Mouse (Mus musculus) CH12.LX (cell line): Measurements from ENCODE around the gene Thumpd3. TPM values are rescaled to one million over a fixed set of nuclear protein-coding genes. Genes with fewer than 3 reads are reported as not detected.

Source experiments
- DNase-seq: peaks from one replicate; pipeline ENCODE4 v3.0.0-alpha.2; 2013; ENCODE audit errors: extremely low read depth
- H3K27ac ChIP-seq: 2 replicates; pipeline ENCODE4 v1.5.1; 2012; ENCODE audit warnings: low read depth, mild to moderate bottlenecking, control low read depth, moderate library complexity; ENCODE audit not compliant: insufficient read depth
- H3K27me3 ChIP-seq: replicated peaks from 2 replicates; pipeline ENCODE3; 2012; ENCODE audit warnings: inconsistent platforms
- H3K36me3 ChIP-seq, 2 experiments: replicated peaks in 1 of 2; 2 replicates each; pipeline versions ENCODE3 to v1.6.1; 2012; ENCODE audit warnings: inconsistent platforms in 1 of 2, low read length in 1 of 2, mild to moderate bottlenecking in 1 of 2, mixed read lengths in 1 of 2, moderate library complexity in 1 of 2; ENCODE audit not compliant: control insufficient read depth in 1 of 2, insufficient read depth in 1 of 2
- H3K4me1 ChIP-seq, 2 experiments: 2 replicates each; pipeline ENCODE4 v1.6.1; 2012; ENCODE audit warnings: inconsistent platforms in 1 of 2, moderate library complexity in 1 of 2; ENCODE audit not compliant: insufficient read depth in 2 of 2, control insufficient read depth in 1 of 2
- H3K4me2 ChIP-seq: 2 replicates; pipeline ENCODE4 v1.6.1; 2012; ENCODE audit warnings: low read depth, mild to moderate bottlenecking, control low read depth; ENCODE audit not compliant: poor library complexity, insufficient read depth, severe bottlenecking
- H3K4me3 ChIP-seq, 3 experiments: fragments of 150-350 bp in 1 of 3; sonication (generic) in 1 of 3; replicated peaks in 1 of 3; 2 replicates each; pipeline versions ENCODE3 to v1.5.1; 2011 to 2012; ENCODE audit warnings: low read depth in 2 of 3, low read length in 2 of 3, mild to moderate bottlenecking in 2 of 3, moderate library complexity in 2 of 3, control low read depth in 1 of 3, improper control_type of control experiment in 1 of 3, inconsistent platforms in 1 of 3, mixed read lengths in 1 of 3; ENCODE audit not compliant: poor library complexity in 1 of 3
- H3K79me2 ChIP-seq: replicated peaks from 2 replicates; pipeline ENCODE4 v1.6.1; 2012; ENCODE audit warnings: mild to moderate bottlenecking, moderate library complexity; ENCODE audit not compliant: control insufficient read depth, poor library complexity, insufficient read depth, severe bottlenecking; ENCODE audit errors: extremely low read depth
- H3K9ac ChIP-seq: 2 replicates; pipeline ENCODE4 v1.6.1; 2012; ENCODE audit warnings: low read depth, mild to moderate bottlenecking, control low read depth, moderate library complexity; ENCODE audit not compliant: insufficient read depth
- H3K9me3 ChIP-seq: replicated peaks from 2 replicates; pipeline ENCODE3; 2012; ENCODE audit warnings: low read length, inconsistent platforms, mixed read lengths
- BHLHE40 ChIP-seq: IDR thresholded peaks from 2 replicates; pipeline ENCODE4 v1.6.1; 2011; ENCODE audit warnings: mild to moderate bottlenecking, low read depth, low read length, improper control_type of control experiment
- CHD1 ChIP-seq: IDR thresholded peaks from 2 replicates; pipeline ENCODE4 v1.6.1; 2012; ENCODE audit warnings: low read depth, low read length, improper control_type of control experiment, inconsistent platforms
- CHD2 ChIP-seq: IDR thresholded peaks from 2 replicates; pipeline ENCODE4 v1.6.1; 2011; ENCODE audit warnings: low read length, improper control_type of control experiment
- CTCF ChIP-seq, 2 experiments: IDR thresholded peaks in 1 of 2; conservative IDR thresholded peaks in 1 of 2; 2 replicates each; pipeline ENCODE4 v1.5.1; 2011 to 2012; ENCODE audit warnings: low read depth in 2 of 2, low read length in 2 of 2, improper control_type of control experiment in 1 of 2, inconsistent platforms in 1 of 2, mild to moderate bottlenecking in 1 of 2, moderate library complexity in 1 of 2
- ETS1 ChIP-seq: conservative IDR thresholded peaks from 2 replicates; pipeline ENCODE4 v1.6.1; 2012; ENCODE audit warnings: low read depth, mild to moderate bottlenecking, inconsistent platforms, low read length, improper control_type of control experiment, moderate library complexity
- GABPA ChIP-seq: IDR thresholded peaks from 2 replicates; pipeline ENCODE4 v1.6.1; 2012; ENCODE audit warnings: low read depth, low read length, improper control_type of control experiment, inconsistent platforms; ENCODE audit not compliant: insufficient replicate concordance
- HCFC1 ChIP-seq: IDR thresholded peaks from 2 replicates; pipeline ENCODE4 v1.6.1; 2012; ENCODE audit warnings: low read depth, mild to moderate bottlenecking, inconsistent platforms, low read length, improper control_type of control experiment
- JUN ChIP-seq: IDR thresholded peaks from 2 replicates; pipeline ENCODE4 v1.6.1; 2011; ENCODE audit warnings: low read depth, mild to moderate bottlenecking, low read length, improper control_type of control experiment, moderate library complexity; ENCODE audit not compliant: insufficient read depth
- JUND ChIP-seq: conservative IDR thresholded peaks from 2 replicates; pipeline ENCODE4 v1.6.1; 2011; ENCODE audit warnings: low read depth, low read length, improper control_type of control experiment
- KAT2A ChIP-seq: IDR thresholded peaks from 2 replicates; pipeline ENCODE4 v1.6.1; 2012; ENCODE audit warnings: low read length, improper control_type of control experiment, inconsistent platforms; ENCODE audit not compliant: insufficient replicate concordance
- MAFK ChIP-seq: IDR thresholded peaks from 2 replicates; pipeline ENCODE4 v1.6.1; 2011; ENCODE audit warnings: low read length, improper control_type of control experiment; ENCODE audit not compliant: insufficient replicate concordance
- MAX ChIP-seq: IDR thresholded peaks from 2 replicates; pipeline ENCODE4 v1.6.1; 2011; ENCODE audit warnings: low read length, improper control_type of control experiment
- MEF2A ChIP-seq: IDR thresholded peaks from 2 replicates; pipeline ENCODE4 v1.6.1; 2014; ENCODE audit warnings: low read depth, mild to moderate bottlenecking, inconsistent platforms, low read length, improper control_type of control experiment, borderline replicate concordance
- MXI1 ChIP-seq: IDR thresholded peaks from 2 replicates; pipeline ENCODE4 v1.6.1; 2011; ENCODE audit warnings: mild to moderate bottlenecking, low read depth, low read length, improper control_type of control experiment
- NELFE ChIP-seq: IDR thresholded peaks from 2 replicates; pipeline ENCODE4 v1.6.1; 2011; ENCODE audit warnings: low read depth, low read length, improper control_type of control experiment
- NRF1 ChIP-seq: IDR thresholded peaks from 2 replicates; pipeline ENCODE4 v1.6.1; 2014; ENCODE audit warnings: low read depth, mild to moderate bottlenecking, inconsistent platforms, low read length, improper control_type of control experiment, moderate library complexity
- PAX5 ChIP-seq: IDR thresholded peaks from 2 replicates; pipeline ENCODE4 v1.6.1; 2012; ENCODE audit warnings: low read length, inconsistent platforms, mixed read lengths
- POLR2AphosphoS2 ChIP-seq: IDR thresholded peaks from 2 replicates; pipeline ENCODE4 v1.6.1; 2011; ENCODE audit warnings: low read depth, low read length, improper control_type of control experiment
- RAD21 ChIP-seq: IDR thresholded peaks from 2 replicates; pipeline ENCODE4 v1.6.1; 2011; ENCODE audit warnings: low read depth, mild to moderate bottlenecking, low read length, improper control_type of control experiment, moderate library complexity
- RCOR1 ChIP-seq: conservative IDR thresholded peaks from 2 replicates; pipeline ENCODE4 v1.6.1; 2012; ENCODE audit warnings: low read depth, mild to moderate bottlenecking, inconsistent platforms, low read length, improper control_type of control experiment
- SIN3A ChIP-seq: IDR thresholded peaks from 2 replicates; pipeline ENCODE4 v1.6.1; 2012; ENCODE audit warnings: low read length, improper control_type of control experiment, inconsistent platforms
- SMC3 ChIP-seq: IDR thresholded peaks from 2 replicates; pipeline ENCODE4 v1.6.1; 2011; ENCODE audit warnings: low read depth, low read length, improper control_type of control experiment
- TBP ChIP-seq: conservative IDR thresholded peaks from 2 replicates; pipeline ENCODE4 v1.6.1; 2011; ENCODE audit warnings: low read depth, low read length, improper control_type of control experiment
- TCF12 ChIP-seq: IDR thresholded peaks from 2 replicates; pipeline ENCODE4 v1.6.1; 2014; ENCODE audit warnings: low read depth, mild to moderate bottlenecking, inconsistent platforms, low read length, improper control_type of control experiment
- UBTF ChIP-seq: IDR thresholded peaks from 2 replicates; pipeline ENCODE4 v1.6.1; 2012; ENCODE audit warnings: low read depth, mild to moderate bottlenecking, inconsistent platforms, low read length, improper control_type of control experiment, moderate library complexity
- USF1 ChIP-seq: IDR thresholded peaks from 2 replicates; pipeline ENCODE4 v1.6.1; 2014; ENCODE audit warnings: low read depth, mild to moderate bottlenecking, inconsistent platforms, low read length, improper control_type of control experiment
- USF2 ChIP-seq: conservative IDR thresholded peaks from 2 replicates; pipeline ENCODE4 v1.6.1; 2011; ENCODE audit warnings: low read depth, low read length, improper control_type of control experiment
- ZKSCAN1 ChIP-seq: IDR thresholded peaks from 2 replicates; pipeline ENCODE4 v1.6.1; 2012; ENCODE audit warnings: low read depth, inconsistent platforms, low read length, improper control_type of control experiment, borderline replicate concordance
- ZMIZ1 ChIP-seq: IDR thresholded peaks from 2 replicates; pipeline ENCODE4 v1.6.1; 2012; ENCODE audit warnings: low read depth, mild to moderate bottlenecking, inconsistent platforms, low read length, improper control_type of control experiment
- ZNF384 ChIP-seq: IDR thresholded peaks from 2 replicates; pipeline ENCODE4 v1.6.1; 2012; ENCODE audit warnings: low read depth, low read length, improper control_type of control experiment, inconsistent platforms
- dilution Hi-C: fragments of 300-500 bp; cut with MboI; formaldehyde crosslinking; loops from 2 replicates; pipeline ENCODE4 v1.14.3; 2020; ENCODE audit warnings: low sequenced_read_pairs; ENCODE audit not compliant: extremely low pct_unique_long_range_greater_than_20kb, extremely low pct_ligation_motif_present
- in situ Hi-C: fragments of 300-500 bp; cut with MboI; formaldehyde crosslinking; loops from 3 replicates; pipeline ENCODE4 v1.14.3; 2019; ENCODE audit warnings: low sequenced_read_pairs, low pct_ligation_motif_present, low pct_unique_long_range_greater_than_20kb, mixed read lengths
- polyA plus RNA-seq: library from polyadenylated mRNA; unstranded; fragments of >175 nt; gene quantifications from 2 replicates; pipeline ENCODE4 v1.2.1, GENCODE M21; 2012; ENCODE audit warnings: low read depth; ENCODE audit not compliant: insufficient read length
- total RNA-seq, 2 experiments: library from RNA; depleted of rRNA; stranded (reverse); fragments of 300-350 nt in 1 of 2; fragments of >200 nt in 1 of 2; gene quantifications; 2 replicates each; pipeline ENCODE4 v1.2.3; 2012 to 2014

Gene Thumpd3
- total and polyA plus RNA-seq, 3 experiments, result 37.1 to 78.1 (median 69.3) TPM

GRCm38 (mm10) chr6:113045575-113045974 lies 450 bp upstream of the Thumpd3 start:
- in situ Hi-C loops (loop anchor here (10.0 kb wide), 1 partner anchor 259 kb away; the partner anchor contains the start of gene Brpf1), dilution Hi-C loops (no loop called here)
- DNase-seq, result peak; percentile 31

DNA sequence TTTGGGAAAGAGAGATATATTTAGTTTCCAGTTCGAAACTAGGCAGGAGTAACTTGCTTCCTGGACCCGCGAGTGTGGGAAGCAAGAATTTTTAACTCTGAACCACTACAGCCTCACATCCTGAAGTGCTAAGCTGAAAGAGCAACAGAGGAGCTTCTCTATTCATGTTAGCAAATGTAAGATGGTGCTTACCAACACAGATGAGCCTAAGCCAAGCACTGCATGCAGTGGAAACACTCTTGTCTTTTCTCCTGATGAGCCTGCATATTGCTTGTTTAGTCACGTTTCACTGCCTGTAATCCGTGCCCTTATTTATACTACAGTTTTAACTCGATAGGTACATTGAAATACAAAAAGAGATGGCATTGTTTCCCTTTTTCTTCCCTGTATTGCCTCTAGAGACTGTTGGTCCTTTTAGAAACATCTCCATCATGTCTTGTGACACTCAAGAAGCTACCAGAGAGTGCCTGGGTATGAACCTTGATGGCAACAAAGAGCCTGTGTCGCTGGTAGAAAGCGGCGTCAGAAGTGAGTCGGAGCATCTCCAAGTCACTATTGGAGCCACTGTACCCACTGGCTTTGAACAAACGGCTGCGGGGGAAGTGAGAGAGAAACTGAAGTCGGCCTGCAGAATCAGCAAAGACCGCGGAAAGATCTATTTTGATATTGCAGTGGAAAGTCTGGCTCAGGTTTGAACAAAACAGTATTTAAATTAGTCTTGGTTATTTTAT lies 1.2 kb downstream of the Thumpd3 start:
- peak overlapping the region; percentile 65 for H3K4me2 ChIP-seq
- dilution Hi-C loops (no loop called here), in situ Hi-C loops (loop anchor here (10.0 kb wide), 1 partner anchor 258 kb away; the partner anchor contains the start of gene Brpf1)
- H3K4me1 ChIP-seq, result peaks cover 3 to 25% of the 10 kb centered on the region in 2 experiments; a peak in 3 of 4 replicates
- H3K4me3 ChIP-seq, result peak overlapping the region; percentile 85 to 98 (median 89)
- no peaks in the 10 kb centered on the region for H3K9me3 ChIP-seq
- peak; percentile 83 for DNase-seq
- peak overlapping the region; percentile 73 for H3K9ac ChIP-seq
- peaks cover 31% of the 10 kb centered on the region for H3K79me2 ChIP-seq
- H3K27me3 ChIP-seq, result no peaks in the 10 kb centered on the region
- peaks cover 13 to 34% of the 10 kb centered on the region in 2 experiments for H3K36me3 ChIP-seq
- peak overlapping the region; percentile 86 for H3K27ac ChIP-seq
- peak; percentile 78 for TF ChIP-seq JUND
- no peak for TF ChIP-seq ZNF384
- TF ChIP-seq KAT2A, result no peak
- TF ChIP-seq TBP, result peak; percentile 80
- no peak for TF ChIP-seq CHD2
- no peak for TF ChIP-seq ZMIZ1
- no peak for TF ChIP-seq ZKSCAN1
- no peak for TF ChIP-seq CTCF (conservative IDR thresholded peaks at IDR 0.05 in 1 of 2, IDR thresholded peaks at IDR 0.05 in 1 of 2; ENCODE audit: low read depth in 2 of 2, low read length in 2 of 2)
- TF ChIP-seq GABPA, result no peak
- TF ChIP-seq JUN, result peak; percentile 79
- peak; percentile 78 for TF ChIP-seq SIN3A
- no peak for TF ChIP-seq UBTF
- no peak for TF ChIP-seq RAD21
- peak; percentile 33; the same call in 1 of the 2 replicates for TF ChIP-seq HCFC1
- TF ChIP-seq NRF1, result no peak
- no peak; the same call in 1 of the 2 replicates for TF ChIP-seq CHD1
- no peak for TF ChIP-seq USF2
- TF ChIP-seq SMC3, result no peak; the same call in 1 of the 2 replicates
- TF ChIP-seq USF1, result no peak
- TF ChIP-seq NELFE, result peak; percentile 35; the same call in 1 of the 2 replicates
- no peak for TF ChIP-seq MAX
- no peak for TF ChIP-seq POLR2AphosphoS2
- TF ChIP-seq BHLHE40, result no peak

More at GRCm38 (mm10) chr6:113045575-113045974, 450 bp upstream of the Thumpd3 start:
- Histone ChIP-seq H3K36me3 (peaks cover 6 to 21% of the 10 kb centered on the region in 2 experiments), H3K27ac (peak overlapping the region; percentile 72), H3K9ac (peak overlapping the region; percentile 99), H3K4me1 (peaks cover 3 to 34% of the 10 kb centered on the region in 2 experiments; a peak in 3 of 4 replicates), H3K27me3 (no peaks in the 10 kb centered on the region), H3K9me3 (no peaks in the 10 kb centered on the region), H3K4me3 (peak overlapping the region; percentile 77 to 98 (median 89)), H3K79me2 (peaks cover 31% of the 10 kb centered on the region), H3K4me2 (peak overlapping the region; percentile 94)
- TF ChIP-seq PAX5 (no peak), SMC3 (no peak), ZKSCAN1 (no peak), JUND (no peak), ZMIZ1 (no peak), MEF2A (no peak), BHLHE40 (no peak), USF1 (no peak), MXI1 (peak; percentile 81), NELFE (no peak), ZNF384 (no peak), ETS1 (no peak), MAFK (peak; percentile 30; the same call in 1 of the 2 replicates), NRF1 (no peak), UBTF (no peak), MAX (0 out of 2 replicates have a peak, but pooled peaks have one; percentile 25), RCOR1 (no peak), TCF12 (no peak), GABPA (no peak), TBP (no peak), SIN3A (no peak)
- TF ChIP-seq, all 38 proteins: peak for 3
